Mouse (Mus musculus) lung, adult 2 months (tissue): ENCODE data around the gene Ifna13.

Source experiments
- CTCF ChIP-seq: fragments of 200-500 bp; IDR thresholded peaks from 2 replicates; pipeline ENCODE4 v1.5.1; 2011; ENCODE audit warnings: mild to moderate bottlenecking, low read length, control low read depth; ENCODE audit not compliant: insufficient read depth
- POLR2A ChIP-seq: fragments of 200-500 bp; IDR thresholded peaks from 2 replicates; pipeline ENCODE4 v1.6.1; 2011; ENCODE audit warnings: low read depth, mild to moderate bottlenecking, control low read depth, low read length, borderline replicate concordance; ENCODE audit errors: extremely low read depth

- no peak for TF ChIP-seq CTCF
- TF ChIP-seq POLR2A, result no peak
Observed at GRCm38 (mm10) chr4:88680362-88680761, 36.1 kb upstream of the Ifna13 start.
